Mouse (Mus musculus) spleen, postnatal 36 days (tissue): ENCODE measurements around the gene Btg2.

Experiments used
- DNase-seq, 2 experiments: peaks; one replicate each; pipeline ENCODE4 v3.0.0; 2022; ENCODE audit warnings: low spot score in 2 of 2, mixed read lengths in 1 of 2

Gene Btg2

DNA sequence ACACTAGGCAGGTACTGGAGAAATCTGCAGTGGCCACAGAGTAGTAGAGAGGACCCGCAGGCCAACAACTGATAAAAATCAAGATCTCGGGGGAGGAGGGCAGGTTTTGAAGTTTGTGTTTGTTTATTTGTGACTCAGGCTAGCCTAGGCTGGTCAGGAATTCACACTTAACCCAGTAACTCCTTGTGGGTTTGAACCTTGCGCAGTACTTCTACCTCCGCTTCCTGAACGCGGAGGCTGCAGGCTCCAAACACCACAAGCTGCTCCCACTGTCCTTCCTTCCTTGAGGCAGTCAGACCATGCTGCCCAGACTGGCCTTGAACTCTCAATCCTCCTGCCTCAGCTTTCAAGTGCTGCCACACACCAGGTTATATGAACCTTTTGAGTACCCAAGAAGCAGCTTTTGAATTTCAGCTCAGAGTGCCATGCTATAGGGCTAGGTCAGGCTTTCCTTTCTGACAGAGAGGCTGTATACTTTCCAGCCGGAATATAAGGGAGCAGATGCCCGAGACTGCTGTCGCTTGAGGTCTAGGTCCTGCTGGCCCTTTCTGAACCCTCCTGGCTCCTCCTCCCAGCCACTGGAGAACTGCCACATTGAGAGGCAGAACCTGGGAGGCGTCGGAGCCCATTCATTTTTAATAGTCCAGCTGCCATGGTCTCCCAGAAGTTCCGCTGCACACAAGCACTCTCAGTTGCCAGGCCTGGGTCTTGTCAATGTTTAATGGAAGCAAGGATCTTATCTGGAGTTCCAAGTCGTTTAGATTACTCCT, 19.2 kb upstream of the Btg2 start:
- no peak for DNase-seq

GRCm38 (mm10) chr1:134097080-134097855, 18.3 kb upstream of the Btg2 start:
- DNase-seq, result no peak

DNA sequence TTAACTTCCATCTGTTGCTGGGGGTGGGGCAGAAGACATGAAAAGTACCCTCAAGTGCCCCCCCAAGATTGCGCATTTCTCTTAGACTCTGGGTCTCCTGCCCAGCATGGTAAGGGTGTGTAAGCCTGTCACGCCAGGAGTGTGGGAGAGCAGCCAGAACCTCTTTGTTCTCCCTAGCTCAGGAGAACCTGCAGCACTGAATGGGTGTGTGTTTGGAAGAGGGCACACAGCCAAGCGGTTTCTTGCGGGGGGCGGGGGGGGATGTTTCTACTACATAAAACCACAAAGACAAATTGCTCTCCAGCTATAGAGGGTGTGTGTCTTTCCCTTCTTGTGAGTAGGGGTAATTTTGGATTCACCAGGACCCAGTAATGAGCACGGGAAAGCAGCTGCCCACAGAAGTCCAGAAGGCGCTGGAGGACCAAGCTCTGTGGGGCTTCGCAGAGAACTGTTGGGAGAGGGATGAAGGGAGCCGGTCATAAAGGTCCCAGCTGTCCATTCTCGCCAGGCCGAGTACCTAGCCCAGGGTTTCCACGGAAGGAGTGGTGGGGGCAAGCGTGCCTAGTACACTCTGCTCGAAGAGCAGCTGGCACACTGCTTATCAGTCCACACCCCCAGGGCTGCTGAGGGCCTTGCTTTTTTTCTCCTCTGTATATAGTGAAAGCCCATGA, 17.5 kb upstream of the Btg2 start:
- DNase-seq, result no peak

- no peak for DNase-seq
These were observed 16.8 kb upstream of the Btg2 start for GRCm38 (mm10) chr1:134095721-134096120.

- DNase-seq, result peak in 1 of 2 experiments; percentile 50
These were observed 16.2 kb upstream of the Btg2 start for GRCm38 (mm10) chr1:134095033-134095612.

DNA sequence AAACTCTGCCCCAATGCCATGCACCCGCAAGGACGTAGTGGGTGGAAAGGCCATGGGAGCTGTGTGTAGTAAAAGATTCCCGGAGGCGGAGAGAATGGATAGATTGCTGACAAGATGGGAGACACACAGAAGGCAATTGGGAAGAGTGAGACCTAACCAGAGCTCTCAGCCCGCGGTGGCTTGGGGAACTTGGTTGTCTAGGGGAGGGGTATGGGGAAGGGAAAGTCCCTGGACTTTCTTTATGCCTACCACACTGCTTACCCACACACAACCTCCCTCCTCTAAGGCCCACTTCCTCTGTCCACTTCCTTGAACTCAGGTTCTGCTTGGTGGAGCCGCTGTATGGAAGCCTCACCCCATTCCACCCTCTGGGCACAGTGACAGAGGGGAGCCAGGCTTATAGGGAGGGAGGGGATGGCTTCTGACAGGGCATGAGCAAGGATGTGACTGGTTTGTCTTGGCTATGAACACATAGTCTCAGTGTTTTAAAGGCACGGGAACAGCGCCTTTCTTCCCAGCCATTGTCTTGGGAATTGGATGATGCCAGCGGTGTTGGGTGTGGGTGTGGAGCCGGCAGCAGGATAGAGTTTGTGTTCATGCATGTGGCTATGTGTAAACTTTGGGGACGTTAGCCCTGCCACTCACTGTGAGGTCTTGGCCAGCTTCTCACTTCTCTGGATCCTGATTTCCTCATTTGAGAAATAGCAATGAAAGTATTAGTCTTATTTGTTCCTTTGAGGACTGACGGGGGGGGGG, 15.0 kb upstream of the Btg2 start:
- peak; percentile 85 for DNase-seq

GRCm38 (mm10) chr1:134092852-134093770, 14.2 kb upstream of the Btg2 start:
- peak; percentile 94 to 95 for DNase-seq

DNA sequence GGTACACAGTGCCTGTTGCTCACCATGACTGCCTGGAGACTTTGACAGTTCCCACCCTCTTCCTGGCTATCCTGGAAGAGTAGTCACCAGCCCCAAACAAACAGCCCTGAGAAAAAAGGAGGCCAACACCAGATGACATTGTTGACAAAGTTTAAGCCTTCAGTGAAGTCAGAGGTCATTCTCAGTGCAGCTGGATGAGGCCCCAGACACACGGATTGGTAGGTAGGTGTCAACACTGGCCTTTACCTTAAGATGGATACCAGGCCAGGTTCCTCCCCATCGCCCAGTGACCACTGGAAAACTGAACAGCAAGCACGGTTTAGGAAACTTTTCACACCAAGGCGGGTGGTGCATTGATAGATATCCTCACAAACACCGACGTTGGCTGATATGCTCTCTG, 13.4 kb upstream of the Btg2 start:
- no peak for DNase-seq

DNA sequence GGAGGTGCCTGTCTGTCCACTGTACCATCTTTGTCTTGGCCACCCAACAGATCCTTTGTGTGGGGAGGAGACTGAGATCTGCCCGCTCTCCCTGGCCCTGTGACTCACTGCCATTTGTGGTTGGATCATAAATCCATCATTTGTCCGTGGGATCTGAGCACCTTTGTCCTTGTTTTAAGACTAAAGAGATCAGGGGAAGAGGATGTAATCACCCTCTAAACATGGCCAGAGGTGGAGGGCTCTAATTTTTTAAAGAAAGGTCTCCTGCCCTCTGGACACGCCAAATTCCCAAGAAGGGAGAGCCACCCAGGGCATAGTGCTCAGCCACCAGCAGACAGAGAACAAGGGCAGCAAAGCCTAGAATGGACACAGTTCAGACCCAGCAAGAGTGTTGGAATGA, 12.9 kb upstream of the Btg2 start:
- no peak for DNase-seq

DNA sequence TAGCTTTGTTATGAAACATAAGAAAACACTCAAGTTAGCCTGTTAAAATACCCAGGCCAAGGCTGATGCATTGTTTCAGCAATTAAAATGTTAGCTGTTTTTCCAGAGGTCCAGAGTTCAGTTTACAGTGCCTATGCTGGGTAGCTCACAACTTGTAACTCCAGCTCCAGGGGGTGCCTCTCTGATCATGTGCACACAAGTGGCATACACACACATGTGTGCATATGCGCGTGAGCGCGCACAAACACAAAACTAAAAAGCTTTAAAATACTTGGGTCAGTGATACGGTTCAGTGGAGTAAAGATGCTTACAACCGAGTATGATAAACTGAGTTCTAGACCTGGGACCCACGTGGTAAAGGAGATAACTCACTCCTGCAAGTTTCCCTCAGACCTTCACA, 10.2 kb upstream of the Btg2 start:
- DNase-seq, result no peak

DNA sequence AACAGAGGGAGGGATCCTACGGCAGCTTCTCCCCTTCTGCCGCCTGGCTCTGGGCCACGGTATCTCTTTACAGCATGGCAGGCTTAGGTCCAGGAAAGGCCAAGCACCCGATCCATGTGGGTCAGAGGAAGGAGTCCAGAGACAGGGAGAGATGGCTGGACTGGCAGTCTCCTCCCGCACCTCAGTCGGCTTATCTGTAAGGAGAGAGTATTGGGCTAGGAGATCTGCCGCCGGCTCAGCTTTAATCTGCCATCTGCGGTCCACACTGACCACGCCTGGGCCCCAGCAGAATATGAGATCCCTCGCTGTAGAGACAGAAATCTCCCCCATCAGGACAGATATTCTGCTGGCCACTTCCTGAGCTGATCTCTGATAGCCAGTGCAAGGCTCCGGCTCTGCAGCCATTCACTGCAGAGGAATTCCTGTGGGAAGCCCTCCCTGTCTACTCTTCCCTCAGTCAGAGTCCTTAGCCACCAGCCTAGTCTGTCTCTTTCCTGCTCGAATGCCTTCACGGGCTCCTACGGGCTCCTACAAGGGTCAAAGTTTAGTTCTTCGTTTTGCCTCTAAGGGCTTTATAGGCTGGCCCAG, 8.0 kb upstream of the Btg2 start:
- DNase-seq, result no peak

- no peak for DNase-seq
These were observed 7.1 kb upstream of the Btg2 start for GRCm38 (mm10) chr1:134086017-134086416.

DNA sequence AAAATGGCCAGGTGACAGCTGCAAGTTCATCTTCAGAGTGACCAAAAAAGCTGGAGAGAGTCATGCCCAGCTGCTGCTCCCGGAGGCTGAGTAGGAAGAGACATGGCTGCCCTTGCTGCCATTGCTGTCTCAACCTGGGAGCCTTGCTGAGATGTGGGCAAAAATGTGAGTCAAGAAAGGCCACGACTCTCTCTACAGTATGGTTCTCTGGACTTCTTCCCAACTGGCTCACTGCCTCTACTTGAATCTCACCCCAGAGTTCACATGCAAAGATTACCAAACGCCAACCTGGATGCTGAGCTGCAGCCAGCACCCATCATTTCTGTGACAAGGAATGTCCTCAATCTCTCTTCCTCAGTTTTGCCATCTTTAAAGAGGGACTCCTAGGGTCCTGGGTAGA, 5.2 kb upstream of the Btg2 start:
- no peak for DNase-seq

DNA sequence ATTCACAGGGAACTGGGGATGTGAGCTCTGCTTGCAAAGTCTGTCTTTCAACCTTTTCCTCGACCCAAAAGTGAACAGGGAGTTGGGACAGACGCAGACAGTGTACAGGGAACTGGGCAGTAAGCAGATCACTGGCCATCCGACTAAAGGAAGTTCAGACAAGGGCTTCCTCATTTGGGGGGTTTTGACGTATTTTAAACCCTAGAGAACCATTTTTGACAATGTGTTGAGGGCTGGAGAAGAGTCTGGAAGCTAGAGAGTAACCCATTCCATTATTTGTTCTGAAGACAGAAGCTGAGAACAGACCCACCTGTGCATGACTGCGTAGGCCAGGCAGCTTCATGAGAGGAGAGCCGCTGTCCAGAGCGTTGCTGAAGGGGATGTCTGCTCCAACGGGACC, 4.8 kb upstream of the Btg2 start:
- no peak for DNase-seq

DNA sequence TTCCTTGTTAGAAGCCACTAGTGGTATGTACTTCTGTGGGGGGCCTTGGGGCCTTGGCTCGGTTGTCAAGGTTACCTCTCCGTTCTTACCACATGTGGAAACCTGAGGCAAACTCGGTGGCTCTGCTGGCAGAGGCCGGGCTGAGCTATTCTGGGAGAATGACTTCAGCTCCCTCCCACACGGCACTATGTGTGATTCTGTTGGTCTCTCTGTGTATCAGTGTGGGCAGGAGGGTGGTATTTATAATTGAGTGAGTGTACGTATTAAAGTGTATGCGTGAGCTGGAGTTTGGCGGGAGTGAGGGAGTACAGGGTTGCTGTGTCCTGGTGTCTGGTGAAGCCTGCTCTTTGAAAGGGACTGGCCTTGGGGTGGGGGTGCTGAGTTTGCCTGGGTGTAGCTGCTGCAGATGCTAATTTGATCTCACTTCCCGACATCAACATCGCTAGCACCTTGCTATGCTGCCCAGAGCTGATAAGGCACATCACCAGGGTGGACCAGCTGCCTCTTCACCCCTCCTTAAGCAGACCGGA, 4.1 kb upstream of the Btg2 start:
- DNase-seq, result peak in 1 of 2 experiments; percentile 53

GRCm38 (mm10) chr1:134080881-134081450, 2.0 kb upstream of the Btg2 start:
- DNase-seq, result no peak

DNA sequence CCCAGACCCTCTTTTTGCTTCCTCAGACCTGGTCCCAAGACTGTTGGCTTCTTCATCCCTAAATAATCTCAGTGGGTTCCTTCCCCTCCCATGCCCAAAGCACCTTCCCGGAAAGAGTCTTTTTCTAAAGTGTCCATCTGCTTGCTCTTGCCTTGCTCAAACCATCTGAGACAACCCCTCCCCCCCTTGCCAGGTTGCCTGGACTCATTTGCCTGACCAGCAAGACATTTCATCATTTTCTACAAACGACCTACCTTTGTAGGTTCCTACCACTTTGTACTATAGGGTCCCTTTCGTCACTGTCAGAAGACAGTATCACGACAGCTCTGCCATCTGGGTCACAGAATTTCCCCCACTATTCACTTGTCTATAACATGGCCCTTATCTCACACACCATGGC, 1.5 kb upstream of the Btg2 start:
- no peak for DNase-seq

GRCm38 (mm10) chr1:134079477-134080163, 700 bp upstream of the Btg2 start:
- peak; percentile 27 to 36 for DNase-seq
